Mouse (Mus musculus) cortical plate, adult 2 months (tissue): Measurements from ENCODE around the gene Idi1.

Source experiments
- CTCF ChIP-seq: fragments of 200-500 bp; IDR thresholded peaks from 2 replicates; pipeline ENCODE4 v1.5.1; 2011; ENCODE audit warnings: mild to moderate bottlenecking, control low read depth, low read length; ENCODE audit not compliant: insufficient read depth; ENCODE audit errors: extremely low read depth
- POLR2A ChIP-seq: fragments of 200-500 bp; IDR thresholded peaks from 2 replicates; pipeline ENCODE4 v1.6.1; 2011; ENCODE audit warnings: mild to moderate bottlenecking, low read length, control low read depth; ENCODE audit not compliant: insufficient read depth; ENCODE audit errors: extremely low read depth

DNA sequence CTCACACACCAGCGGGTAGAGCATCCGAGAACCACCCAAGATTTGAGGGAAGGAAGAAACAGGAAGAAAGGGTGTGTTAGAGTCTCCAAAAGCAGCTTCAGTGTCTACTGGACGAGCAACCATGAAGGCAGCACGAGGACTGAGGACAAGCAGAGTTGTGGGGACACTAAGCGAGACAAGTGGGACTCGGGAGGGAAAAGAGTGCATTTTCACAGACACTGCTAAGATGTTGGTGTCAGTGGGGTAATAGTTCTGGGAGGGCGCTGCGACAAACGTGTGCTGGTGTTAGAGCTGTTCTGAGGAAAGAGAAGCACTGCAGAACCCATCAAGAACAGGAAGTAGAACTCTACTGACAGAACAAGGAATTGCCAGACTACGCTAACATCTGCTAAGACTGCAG is 46.2 kb upstream of the Idi1 start:
- TF ChIP-seq POLR2A = no peak
- TF ChIP-seq CTCF = no peak
